Mouse (Mus musculus) natural killer cell, adult 2 months (primary cell): ENCODE results near the gene Ube2z.

ENCODE experiments used
- DNase-seq, 2 experiments: peaks; one replicate each; pipeline ENCODE4 v3.0.0; 2022; ENCODE audit warnings: low spot score in 2 of 2

Gene Ube2z

GRCm38 (mm10) chr11:96058309-96058708 lies 6.9 kb downstream of the Ube2z start:
- no peak for DNase-seq

DNA sequence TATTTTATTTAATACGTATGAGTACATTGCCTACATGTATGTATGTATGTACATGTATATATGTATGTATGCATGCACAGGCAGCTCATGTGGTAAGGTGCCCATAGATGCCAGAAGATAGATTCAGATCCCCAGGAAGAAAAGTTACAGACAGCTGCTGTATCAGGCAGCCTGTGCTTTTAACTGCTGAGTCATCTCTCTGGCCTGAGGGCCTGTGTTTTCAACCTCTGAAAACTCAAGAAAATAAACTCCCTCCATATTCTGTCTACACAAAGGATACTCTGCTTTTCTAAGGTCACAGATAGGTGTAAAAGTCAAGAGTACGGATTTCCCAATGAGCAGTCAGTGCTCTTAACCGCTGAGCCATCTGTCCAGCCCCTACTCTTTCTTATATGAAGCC lies 14.3 kb downstream of the Ube2z start:
- no peak for DNase-seq

DNA sequence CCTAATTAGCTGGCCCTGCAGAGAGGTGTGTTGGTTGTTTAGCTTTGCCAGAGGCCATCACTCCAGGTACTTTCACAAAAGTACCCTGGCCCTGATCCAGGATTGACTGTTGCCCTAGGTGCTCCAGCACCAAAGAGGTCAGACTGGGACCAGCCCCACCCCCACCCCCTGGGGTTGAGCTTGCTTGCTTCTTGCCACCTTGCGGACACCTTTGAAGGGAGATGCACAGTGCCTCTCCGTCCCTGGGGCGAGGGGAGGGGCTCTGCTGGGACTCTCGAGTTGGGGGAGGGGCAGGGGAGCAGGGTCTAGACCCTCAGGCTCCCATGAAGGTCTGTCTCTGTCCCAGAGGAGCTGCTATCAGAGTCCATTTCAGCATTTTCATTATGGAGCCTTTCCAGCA lies 15.2 kb downstream of the Ube2z start:
- DNase-seq, result no peak

DNA sequence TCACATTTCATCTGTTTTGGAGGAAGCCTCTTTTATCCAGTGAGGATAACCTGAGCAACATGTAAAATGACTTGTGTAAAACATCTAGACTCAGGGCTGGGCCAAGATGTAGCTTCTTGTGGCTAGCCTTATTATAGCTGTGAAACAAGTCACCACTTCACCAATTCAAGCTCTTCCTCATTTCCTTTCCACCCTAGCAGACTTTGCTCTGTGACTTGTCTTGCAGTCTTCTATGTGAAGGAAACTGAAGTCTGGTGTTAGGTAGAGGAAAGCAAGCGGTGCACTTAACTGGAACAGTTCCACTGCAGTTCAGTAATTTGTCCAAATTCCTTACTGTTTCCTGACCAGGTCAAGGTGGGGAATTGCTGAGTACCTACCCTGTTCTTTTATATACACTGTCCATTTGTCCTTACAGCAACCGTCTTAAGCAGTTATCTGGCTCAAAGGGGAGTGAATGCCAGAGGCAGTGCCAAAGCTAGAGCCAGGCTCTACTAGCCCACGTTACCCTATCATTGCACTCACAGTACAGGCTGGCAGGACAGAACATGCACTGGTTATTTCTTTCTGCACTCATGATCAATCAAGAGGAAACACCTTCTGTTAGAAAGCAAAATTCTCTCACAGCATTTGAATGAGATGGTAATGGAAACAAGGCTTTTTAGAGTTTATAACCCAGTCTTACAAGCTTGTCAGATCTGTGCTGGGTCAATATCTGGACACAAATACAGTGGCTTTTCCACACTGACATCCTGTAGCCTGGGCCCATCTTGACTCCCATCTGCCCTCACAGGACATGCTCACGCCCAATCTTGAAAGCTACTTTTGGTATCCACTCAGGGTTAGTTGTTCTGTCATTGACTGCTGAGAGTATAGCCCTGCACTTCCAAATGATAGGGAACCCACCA lies 17.5 kb downstream of the Ube2z start:
- DNase-seq, result no peak

- no peak for DNase-seq
These were observed 18.4 kb downstream of the Ube2z start for GRCm38 (mm10) chr11:96046793-96047192.

GRCm38 (mm10) chr11:96046028-96046427 lies 19.2 kb downstream of the Ube2z start:
- no peak for DNase-seq

GRCm38 (mm10) chr11:96044803-96045567 lies 20.2 kb downstream of the Ube2z start:
- DNase-seq, result no peak

- no peak for DNase-seq
These were observed 26.6 kb downstream of the Ube2z start for GRCm38 (mm10) chr11:96038560-96038959.

DNA sequence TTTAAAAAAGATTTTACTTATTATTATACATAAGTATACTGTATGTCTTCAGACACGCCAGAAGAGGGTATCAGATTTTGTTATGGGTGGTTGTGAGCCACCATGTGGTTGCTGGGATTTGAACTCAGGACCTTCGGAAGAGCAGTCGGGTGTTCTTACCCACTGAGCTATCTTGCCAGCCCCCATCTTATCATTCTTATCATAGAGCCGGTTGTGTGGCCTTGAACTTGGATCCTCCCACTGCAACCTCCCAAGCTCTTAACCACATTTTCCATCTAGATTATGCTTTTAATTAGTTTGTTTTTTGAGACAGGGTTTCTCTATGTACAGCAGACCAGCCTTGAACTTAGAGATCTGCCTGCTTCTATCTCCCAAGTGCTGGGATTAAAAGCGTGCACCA lies 27.7 kb downstream of the Ube2z start:
- no peak for DNase-seq

DNA sequence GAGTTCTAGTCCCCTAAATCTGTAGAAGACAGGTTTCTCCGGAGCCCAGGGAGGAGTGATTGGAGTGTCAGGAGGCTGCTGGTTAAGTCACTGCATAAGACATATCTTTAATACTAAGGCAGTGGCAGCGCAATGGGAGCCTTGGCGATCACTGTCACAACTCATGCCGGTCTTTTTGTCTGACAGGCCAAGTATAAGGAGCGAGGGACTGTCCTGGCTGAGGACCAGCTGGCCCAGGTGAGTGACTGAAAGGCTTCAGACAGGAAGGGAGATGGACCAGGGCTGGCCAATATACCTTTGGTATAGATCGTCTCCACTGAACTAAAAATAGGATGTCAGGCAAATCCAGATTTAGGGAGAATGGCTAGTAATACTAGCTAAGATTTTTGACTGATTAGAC lies 30.1 kb downstream of the Ube2z start:
- DNase-seq, result no peak

- peak; percentile 90 to 93 for DNase-seq
These were observed 30.6 kb downstream of the Ube2z start, which contains the start of gene Snf8 for GRCm38 (mm10) chr11:96034596-96035052. TSS of gene Snf8 (plus strand) at chr11:96034885.

GRCm38 (mm10) chr11:96034116-96034515 lies 31.1 kb downstream of the Ube2z start:
- DNase-seq, result no peak

DNA sequence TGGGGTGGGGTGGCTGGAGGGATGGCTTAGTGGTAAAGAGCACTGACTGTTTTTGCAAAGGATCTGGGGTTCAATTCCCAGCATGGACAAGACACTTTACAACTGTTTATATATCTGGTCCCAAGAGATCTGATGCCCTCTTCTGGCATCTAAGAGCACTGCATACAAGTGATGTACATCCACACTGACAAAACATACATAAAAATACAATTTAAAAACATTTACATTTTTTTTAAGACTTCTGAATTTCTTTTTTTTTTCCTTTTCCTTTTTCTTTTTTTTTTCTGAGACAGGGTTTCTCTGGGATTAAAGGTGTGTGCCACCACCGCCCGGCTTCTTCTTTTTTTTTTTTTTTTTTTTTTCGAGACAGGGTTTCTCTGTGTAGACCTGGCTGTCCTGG lies 31.9 kb downstream of the Ube2z start:
- no peak for DNase-seq

DNA sequence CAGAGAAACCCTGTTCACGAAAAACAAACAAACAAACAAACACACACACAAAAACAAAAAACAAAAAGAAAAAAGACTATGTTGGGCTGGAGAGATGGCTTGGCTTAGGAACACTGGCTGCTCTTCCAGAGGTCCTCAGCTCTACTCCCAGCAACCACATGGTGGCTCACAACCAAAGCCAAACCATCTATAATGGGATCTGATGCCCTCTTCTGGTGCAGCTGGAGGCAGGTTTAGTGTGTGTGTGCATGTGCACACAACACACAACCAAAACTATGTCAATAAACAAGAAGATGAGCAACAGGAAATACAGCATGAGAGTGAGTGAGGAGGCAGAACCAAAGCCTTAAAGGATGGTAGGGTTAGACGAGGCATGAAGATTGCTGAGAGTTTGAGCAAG lies 33.5 kb downstream of the Ube2z start:
- DNase-seq, result no peak

DNA sequence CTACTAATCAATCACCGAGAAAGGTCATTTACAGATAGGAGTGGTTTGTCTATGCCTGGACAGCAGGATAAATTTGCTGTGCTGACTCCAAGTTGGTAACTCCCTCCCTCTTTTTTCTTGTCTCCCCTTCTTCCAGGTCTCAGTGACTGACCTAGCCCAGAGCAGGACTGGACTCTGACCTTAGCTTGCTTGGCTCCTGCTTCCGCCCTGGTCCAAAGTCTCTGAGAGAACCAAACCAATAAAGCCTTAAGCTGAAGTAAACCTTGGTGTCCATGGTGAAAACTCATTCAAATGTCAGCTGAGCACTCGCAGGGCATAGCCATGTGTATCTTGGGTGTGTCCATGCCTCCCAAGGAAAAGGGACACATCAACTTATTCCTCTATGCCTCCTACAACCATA lies 34.6 kb downstream of the Ube2z start:
- DNase-seq, result no peak

GRCm38 (mm10) chr11:96028130-96028529 lies 37.1 kb downstream of the Ube2z start:
- no peak for DNase-seq

DNA sequence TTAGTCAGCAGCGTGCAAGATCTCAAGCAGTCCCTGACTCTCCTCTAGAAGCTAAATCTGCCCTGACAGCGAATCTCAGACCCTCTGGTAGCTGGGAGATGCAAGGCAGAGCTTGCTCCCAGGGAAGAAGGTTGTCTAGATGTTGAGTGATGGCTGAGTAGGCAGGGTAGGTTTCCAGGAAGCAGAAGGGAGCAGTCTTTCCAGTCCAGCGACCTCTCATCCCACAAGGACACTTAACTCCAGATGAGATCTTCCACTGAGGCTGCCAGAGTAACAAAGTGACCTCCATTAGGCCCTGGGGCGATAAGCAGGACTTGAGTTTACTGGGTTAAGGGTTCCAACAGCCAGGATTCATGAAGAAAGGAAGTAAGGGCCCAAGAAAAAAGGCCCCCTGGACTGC lies 44.6 kb downstream of the Ube2z start:
- DNase-seq, result no peak

- no peak for DNase-seq
These were observed 47.2 kb downstream of the Ube2z start for GRCm38 (mm10) chr11:96017941-96018351.

- no peak for DNase-seq
These were observed 49.8 kb downstream of the Ube2z start for GRCm38 (mm10) chr11:96015421-96015820.

- DNase-seq, result no peak
These were observed 53.2 kb downstream of the Ube2z start for GRCm38 (mm10) chr11:96011982-96012381.

GRCm38 (mm10) chr11:96008827-96009226 lies 56.4 kb downstream of the Ube2z start:
- DNase-seq, result no peak

- DNase-seq, result peak in 1 of 2 experiments; percentile 10
These were observed 57.5 kb downstream of the Ube2z start for GRCm38 (mm10) chr11:96007516-96008235.
